Mouse (Mus musculus) gastrocnemius, adult 8-10 months (tissue): Measurements from ENCODE around the gene Plaur. TPM values are rescaled to one million over a fixed set of nuclear protein-coding genes. Genes with fewer than 3 reads are reported as not detected.

Experiments used
- DNase-seq, 2 experiments: peaks; one replicate each; pipeline ENCODE4 v3.0.0; 2022; ENCODE audit warnings: low spot score in 2 of 2
- total RNA-seq, 4 experiments: library from RNA; stranded (reverse); gene quantifications; 2 replicates each; pipeline ENCODE4 v1.2.4; 2022

Gene Plaur
- total RNA-seq, 4 experiments from 2014 or later, result 0.41 to 0.92 (median 0.63) TPM

GRCm38 (mm10) chr7:24445266-24445926 lies 16.9 kb upstream of the Plaur start:
- no peak for DNase-seq

- no peak for DNase-seq
These were observed 15.5 kb upstream of the Plaur start for GRCm38 (mm10) chr7:24446697-24447340.

- no peak for DNase-seq
These were observed 13.3 kb upstream of the Plaur start for GRCm38 (mm10) chr7:24448782-24449517.

- no peak for DNase-seq
These were observed 11.7 kb upstream of the Plaur start for GRCm38 (mm10) chr7:24450585-24451017.

- DNase-seq, result no peak
These were observed 10.4 kb upstream of the Plaur start, which contains the start of gene Irgc1 for GRCm38 (mm10) chr7:24451855-24452311. Gene Irgc1, minus strand, starts transcription at chr7:24452297.

GRCm38 (mm10) chr7:24454199-24454598 lies 8.1 kb upstream of the Plaur start:
- no peak for DNase-seq

GRCm38 (mm10) chr7:24455726-24456125 lies 6.6 kb upstream of the Plaur start:
- DNase-seq, result no peak

- no peak for DNase-seq
These were observed 4.4 kb upstream of the Plaur start for GRCm38 (mm10) chr7:24457726-24458370.

GRCm38 (mm10) chr7:24459440-24459839 lies 2.8 kb upstream of the Plaur start:
- DNase-seq, result no peak

- no peak for DNase-seq
These were observed 2.4 kb upstream of the Plaur start for GRCm38 (mm10) chr7:24459843-24460242.

- DNase-seq, result no peak
These were observed 770 bp upstream of the Plaur start for GRCm38 (mm10) chr7:24461376-24462051.

- no peak for DNase-seq
These were observed 4.6 kb downstream of the Plaur start for GRCm38 (mm10) chr7:24466835-24467234.

- DNase-seq, result no peak
These were observed 5.6 kb downstream of the Plaur start for GRCm38 (mm10) chr7:24467886-24468285.

GRCm38 (mm10) chr7:24469126-24469525 lies 6.8 kb downstream of the Plaur start:
- no peak for DNase-seq

- DNase-seq, result no peak
These were observed 8.1 kb downstream of the Plaur start for GRCm38 (mm10) chr7:24470356-24470755.

- no peak for DNase-seq
These were observed 10.2 kb downstream of the Plaur start for GRCm38 (mm10) chr7:24472442-24472841.

GRCm38 (mm10) chr7:24472937-24473336 lies 10.7 kb downstream of the Plaur start:
- no peak for DNase-seq

GRCm38 (mm10) chr7:24473913-24474529 lies 11.7 kb downstream of the Plaur start:
- peak in 1 of 2 experiments; percentile 28 for DNase-seq

- DNase-seq, result no peak
These were observed 12.7 kb downstream of the Plaur start for GRCm38 (mm10) chr7:24474811-24475506.

GRCm38 (mm10) chr7:24476338-24476737 lies 14.1 kb downstream of the Plaur start:
- DNase-seq, result no peak
